Comparison of ENCODE assay signal across 8 mouse cellular contexts in genomic region chr5:124186981-124187507, GRCm38 (mm10).
DNase-seq lines count a peak whose midpoint lies in the region; ATAC-seq lines count a peak whose summit lies in the region.

No protein-coding gene starts in this region.

- no peaks in the 10 kb centered on the region for H3K27me3 ChIP-seq in forebrain, embryonic 15.5 days
- H3K27me3 ChIP-seq in midbrain, embryonic 10.5 days (ENCODE audit: low read depth, poor library complexity, severe bottlenecking), result peaks cover 48% of the 10 kb centered on the region

- H3K4me3 ChIP-seq in forebrain, embryonic 15.5 days, result peak overlapping the region; percentile 38
- H3K4me3 ChIP-seq in midbrain, embryonic 10.5 days, result peak overlapping the region; percentile 49

- H3K9me3 ChIP-seq in forebrain, embryonic 15.5 days, result no peaks in the 10 kb centered on the region
- no peaks in the 10 kb centered on the region for H3K9me3 ChIP-seq in midbrain, embryonic 10.5 days (replicated peaks)

- H3K4me1 ChIP-seq in forebrain, embryonic 15.5 days, result peaks cover 62% of the 10 kb centered on the region
- H3K4me1 ChIP-seq in midbrain, embryonic 10.5 days, result peaks cover 60% of the 10 kb centered on the region

- WGBS in forebrain, embryonic 15.5 days, result 3% methylated on average over 21 of the region's 22 CpGs
- 8% methylated on average over 22 of the region's 22 CpGs for WGBS in midbrain, embryonic 10.5 days

- peak overlapping the region; percentile 94 for H3K27ac ChIP-seq in forebrain, embryonic 15.5 days (replicated peaks)
- peak overlapping the region; percentile 77 for H3K27ac ChIP-seq in midbrain, embryonic 10.5 days (replicated peaks)

- peak; percentile 61 for DNase-seq in CD4-positive helper T cell, adult 2 months (ENCODE audit: low read depth, low spot score)
- DNase-seq in layer of hippocampus, adult 18-20 months (ENCODE audit: low spot score in 2 of 2), result peak; percentile 86 to 89
- DNase-seq in midbrain, embryonic 10.5 days (ENCODE audit: low spot score), result peak; percentile 59
- DNase-seq in thymus, postnatal 0 days (ENCODE audit: low spot score), result peak; percentile 87
- no peak for DNase-seq in urinary bladder, postnatal 36 days (ENCODE audit: low spot score in 2 of 2)
- DNase-seq in ovary, adult 18-20 months (ENCODE audit: low spot score), result no peak

- peak; percentile 45 for ATAC-seq in activated CD4-positive, CD25-positive, alpha-beta regulatory T cell, adult 4 months
- peak; percentile 81 for ATAC-seq in forebrain, embryonic 15.5 days (replicated peaks)

- H3K4me2 ChIP-seq in forebrain, embryonic 15.5 days (replicated peaks), result peak overlapping the region; percentile 69

- no peaks in the 10 kb centered on the region for H3K36me3 ChIP-seq in forebrain, embryonic 15.5 days
- no peaks in the 10 kb centered on the region for H3K36me3 ChIP-seq in midbrain, embryonic 10.5 days

- peak overlapping the region; percentile 54 for H3K9ac ChIP-seq in forebrain, embryonic 15.5 days (replicated peaks)

Comparison
In these comparisons a context has a peak if more than half of its experiments do, and no peak if none do; other contexts are left out.
1. DNase-seq: peak in CD4-positive helper T cell, adult 2 months (single experiment), layer of hippocampus, adult 18-20 months (2 of 2), midbrain, embryonic 10.5 days (single experiment) and thymus, postnatal 0 days (single experiment); none in urinary bladder, postnatal 36 days (0 of 2) and ovary, adult 18-20 months (single experiment).